Mouse (Mus musculus) kidney, adult 8-10 months (tissue): Measurements from ENCODE around the gene Atp6v0a1.

ENCODE experiments used
- DNase-seq, 2 experiments: peaks; one replicate each; pipeline ENCODE4 v3.0.0; 2022

Gene Atp6v0a1

DNA sequence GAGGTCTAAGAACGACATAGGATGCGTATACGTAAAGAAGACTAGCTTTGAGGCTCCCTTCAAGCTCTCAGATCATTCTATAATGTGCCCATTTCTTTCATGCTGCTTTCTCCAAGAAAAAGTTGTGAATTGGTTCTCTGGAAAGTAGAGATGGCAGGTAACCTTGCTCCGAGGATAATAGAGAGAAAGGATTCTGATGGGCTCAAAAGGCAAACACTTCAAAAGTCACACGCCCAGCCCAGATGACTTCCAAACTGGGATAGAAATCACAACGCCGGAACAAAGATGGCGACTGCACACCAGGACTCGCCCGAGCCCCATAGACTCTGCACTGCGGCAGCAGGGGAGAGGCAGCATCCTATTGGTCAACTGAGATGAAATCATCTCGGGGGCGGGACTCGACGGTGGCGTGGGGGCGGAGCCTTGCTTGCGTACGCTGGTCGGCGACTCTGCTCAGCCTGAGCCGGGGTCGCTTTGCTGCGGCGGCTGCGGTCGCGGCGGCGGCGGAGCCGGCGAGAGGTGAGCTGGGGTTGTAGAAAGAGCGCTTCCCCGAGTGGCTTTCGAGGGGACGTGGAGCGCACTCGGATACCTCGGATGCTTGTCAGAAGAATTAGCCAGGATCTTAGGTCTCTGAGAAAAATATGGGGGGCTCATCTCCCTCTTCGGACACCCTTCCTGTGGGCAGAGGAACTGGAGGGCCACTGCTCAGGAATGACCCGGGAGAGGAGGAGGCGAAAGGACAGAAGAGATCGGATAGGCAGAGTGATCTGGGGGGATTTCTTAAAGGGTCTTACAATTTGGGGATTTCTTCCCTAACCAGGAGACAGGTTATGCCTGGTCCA, at the start of gene Atp6v0a1:
Gene Atp6v0a1 (plus strand): TSS at position 407 of the 842 bp plus-strand sequence.
- DNase-seq = peak; percentile 97 to 98

DNA sequence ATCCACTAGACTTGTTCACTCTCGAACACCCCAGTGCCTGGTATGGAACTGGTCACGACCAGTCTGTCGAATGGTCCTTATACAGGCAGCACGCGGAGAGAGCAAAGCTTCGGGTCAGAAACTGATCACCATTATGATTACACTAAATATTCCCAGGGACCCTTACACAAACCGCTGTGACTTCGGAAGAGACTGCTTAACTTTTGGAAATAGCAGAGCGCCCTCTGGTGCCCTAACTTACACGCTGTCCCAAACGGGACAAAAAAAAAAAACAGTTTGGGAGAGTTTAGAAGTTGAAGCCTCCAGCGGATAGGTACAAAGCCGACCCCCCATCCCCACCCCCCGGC, 49.8 kb upstream of the Atp6v0a1 start:
- DNase-seq = peak in 1 of 2 experiments; percentile 70

DNA sequence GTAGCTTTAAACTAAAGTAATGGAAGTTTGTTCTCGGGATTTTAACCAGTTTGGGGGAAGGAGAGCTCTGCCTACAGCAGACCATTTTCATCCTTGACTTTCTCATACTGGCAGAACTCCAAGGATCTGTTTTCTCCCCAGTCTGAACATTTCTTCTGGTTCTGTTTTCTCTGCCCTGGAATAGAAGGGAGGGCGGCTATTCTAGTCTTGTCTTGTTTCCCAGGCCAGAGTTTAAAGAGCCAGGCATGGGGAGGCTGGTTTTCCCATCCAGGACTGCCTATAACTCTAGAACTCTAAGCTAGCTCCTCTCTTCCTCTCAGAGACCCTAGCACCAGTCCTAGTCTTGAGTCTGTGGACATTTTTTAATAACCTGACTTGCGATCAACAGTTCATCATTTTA, 49.4 kb upstream of the Atp6v0a1 start:
- DNase-seq = no peak

DNA sequence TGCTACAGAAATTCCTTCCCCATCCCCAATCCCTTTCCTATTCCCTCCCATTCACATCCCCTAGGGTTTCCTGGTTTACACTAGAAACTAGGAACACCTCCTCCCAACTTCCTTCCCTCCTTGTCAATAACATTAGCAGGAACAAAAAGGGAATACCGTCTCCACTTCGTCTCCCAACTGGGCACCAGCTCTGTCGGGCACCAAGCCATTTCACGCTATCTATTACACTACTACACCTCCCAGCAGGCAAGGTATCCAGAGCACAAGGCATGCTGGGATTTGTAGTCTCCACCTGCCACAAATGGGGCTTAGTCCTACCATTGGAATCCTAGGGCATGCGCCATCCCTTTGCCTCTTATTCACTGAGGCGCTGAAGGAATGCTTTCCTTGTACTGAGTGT, 48.7 kb upstream of the Atp6v0a1 start:
- DNase-seq = peak; percentile 72 to 77

DNA sequence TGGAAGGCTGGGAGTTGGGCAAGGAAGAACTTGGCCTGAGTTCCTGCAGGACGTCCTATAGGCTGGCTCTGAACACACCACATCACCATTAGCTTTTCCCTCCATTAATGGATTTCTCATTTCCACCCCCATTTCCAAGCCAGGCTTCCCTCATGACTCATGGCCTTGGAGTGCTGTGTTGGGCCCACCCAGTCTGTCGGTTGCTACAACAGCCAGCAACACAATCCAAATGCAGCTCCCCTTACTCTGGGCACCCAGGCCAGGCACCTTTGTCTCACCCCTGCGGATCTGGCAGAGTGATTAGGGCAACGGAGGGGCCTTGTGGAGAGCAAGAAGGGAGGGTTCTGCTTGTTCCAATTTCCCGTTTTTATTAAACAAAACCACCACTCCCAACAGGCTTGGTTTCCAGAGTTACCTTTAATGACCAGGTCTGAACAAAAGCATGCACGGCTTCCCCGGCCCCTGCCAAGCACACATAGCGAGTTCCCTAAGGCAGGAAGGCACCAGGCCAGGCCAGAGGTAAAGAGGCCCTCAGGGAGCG, 46.8 kb upstream of the Atp6v0a1 start:
- no peak for DNase-seq

DNA sequence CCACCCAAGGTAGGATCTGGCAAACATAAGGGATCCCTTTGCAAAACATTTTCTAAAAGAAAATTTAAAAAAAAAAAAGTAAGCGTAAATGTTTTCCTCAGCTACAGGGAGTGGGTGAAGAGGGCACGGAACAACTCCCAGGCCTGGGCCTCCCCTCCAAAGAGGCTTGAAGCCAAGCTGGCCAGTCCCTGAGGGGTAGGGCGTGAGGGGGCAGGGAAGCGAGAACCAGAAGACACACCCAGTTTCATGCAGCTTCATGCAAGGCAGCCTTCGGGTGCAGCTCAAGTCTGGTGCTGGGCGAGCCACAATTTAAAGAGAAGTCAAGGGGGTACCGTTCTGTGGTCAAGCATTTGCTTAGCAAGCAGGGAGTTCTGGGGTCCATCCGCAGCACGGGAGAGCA, 45.6 kb upstream of the Atp6v0a1 start:
- no peak for DNase-seq

DNA sequence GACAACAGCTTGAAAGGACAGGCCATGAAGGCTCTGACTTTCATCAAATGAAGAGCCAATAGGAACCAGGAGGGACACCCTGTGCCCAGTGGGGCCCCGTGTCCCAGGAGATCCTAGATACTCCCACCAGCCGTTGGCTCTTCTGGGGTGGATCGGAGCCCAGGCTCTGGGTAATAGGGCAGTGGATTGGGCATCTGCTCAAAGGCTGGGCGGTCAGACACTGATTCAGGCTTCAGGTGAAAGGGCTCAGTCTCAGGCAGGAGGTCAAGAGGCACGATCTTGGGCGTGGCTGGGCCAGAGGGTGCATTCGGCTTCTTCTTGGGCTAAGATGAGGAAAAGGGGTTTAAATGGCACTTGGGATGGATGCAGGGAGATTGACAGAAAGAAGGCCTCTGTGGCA, 45.1 kb upstream of the Atp6v0a1 start:
- DNase-seq = no peak

DNA sequence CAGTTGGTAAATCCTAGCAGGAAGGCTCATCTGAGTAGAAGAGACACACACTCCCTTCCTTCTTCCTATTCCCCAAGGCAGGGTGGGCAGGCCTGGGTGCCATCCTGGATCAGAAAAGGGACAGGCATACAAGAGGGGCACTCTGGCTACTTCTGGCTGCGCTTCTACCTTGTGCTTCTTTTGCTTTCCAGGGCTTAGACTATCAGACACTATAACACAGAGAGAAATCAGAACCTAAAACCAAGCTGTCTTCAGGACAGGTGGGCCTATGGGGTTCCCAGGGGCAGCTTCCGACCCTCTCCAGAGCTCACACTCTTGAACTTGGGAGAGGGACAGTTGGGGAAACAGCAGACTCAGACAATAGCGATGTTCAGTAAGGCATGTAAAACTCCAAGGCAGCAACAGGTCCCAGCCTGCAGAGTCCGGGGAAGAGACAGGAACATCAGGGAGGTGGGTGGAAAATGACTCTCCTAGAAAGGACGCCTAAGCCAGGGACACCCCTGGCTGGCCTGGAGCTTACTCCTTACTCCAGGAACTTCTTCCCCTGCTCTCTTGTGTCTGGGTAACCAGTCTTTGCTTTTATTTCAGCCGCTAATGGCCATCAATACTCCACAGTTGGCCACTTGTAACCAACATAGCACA, 44.2 kb upstream of the Atp6v0a1 start:
- DNase-seq = no peak

DNA sequence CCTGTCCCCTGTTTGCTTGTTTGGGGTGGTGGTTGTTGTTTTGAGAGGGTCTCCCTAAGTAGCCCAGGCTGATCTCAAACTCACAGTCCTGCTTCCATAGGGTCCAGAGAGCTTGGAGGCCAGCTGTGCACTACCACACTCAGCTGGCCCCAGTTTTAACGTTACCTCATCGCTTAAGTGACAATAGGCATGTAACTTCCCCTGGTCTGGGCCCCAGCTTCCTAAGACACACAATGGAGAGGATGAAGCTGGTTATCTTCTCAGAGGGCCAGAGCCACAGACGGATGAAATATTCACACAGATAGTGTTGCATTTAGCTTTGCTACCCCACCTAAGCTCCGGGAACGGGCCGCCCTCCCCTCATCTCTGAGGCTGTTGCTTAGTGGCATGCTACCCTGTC, 43.5 kb upstream of the Atp6v0a1 start:
- DNase-seq = no peak

DNA sequence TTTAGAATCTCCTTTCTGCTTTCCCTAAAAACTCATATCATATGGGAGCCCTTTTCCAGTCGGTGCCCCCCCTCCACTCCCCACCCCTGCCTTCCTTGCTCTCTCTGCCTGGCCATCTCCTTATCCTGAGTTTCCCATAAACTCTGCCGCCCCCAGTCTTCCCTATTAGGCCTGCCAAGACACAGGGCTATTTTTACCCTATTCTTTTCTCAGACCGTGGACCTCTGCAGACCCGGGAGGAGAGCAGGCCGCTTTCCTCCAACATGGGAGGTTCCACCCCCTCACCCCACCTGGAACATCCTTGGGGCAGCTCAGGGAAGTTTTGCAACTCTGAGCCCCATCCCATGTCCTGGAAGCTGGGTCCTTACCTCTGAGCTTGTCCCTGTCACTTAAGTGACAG, 41.9 kb upstream of the Atp6v0a1 start:
- DNase-seq = no peak

DNA sequence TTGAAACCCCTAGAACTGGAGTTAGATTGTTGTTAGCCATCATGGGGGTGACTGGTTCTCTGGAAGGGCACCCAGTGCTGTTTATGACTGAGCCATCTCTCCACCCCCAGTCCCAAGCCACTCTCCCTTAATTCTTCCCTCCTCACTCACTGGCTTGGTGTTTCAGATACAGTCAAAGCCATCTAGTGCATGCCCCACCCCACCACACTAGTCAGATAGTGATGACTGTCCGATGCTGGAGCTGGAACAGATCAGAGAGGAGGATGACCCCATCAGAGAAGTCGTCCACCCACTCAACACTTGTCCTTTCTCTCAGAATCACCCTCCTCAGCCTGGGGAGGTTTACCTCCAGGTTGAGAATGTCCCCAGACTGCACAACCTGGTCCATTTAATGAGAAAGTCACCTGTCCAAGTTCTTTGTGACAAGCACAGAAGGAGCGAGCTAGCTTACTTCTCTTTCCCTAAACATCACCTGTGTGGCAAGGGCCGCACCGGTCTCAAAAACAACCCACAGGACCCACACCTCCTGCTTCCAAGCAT, 41.3 kb upstream of the Atp6v0a1 start:
- DNase-seq = no peak

DNA sequence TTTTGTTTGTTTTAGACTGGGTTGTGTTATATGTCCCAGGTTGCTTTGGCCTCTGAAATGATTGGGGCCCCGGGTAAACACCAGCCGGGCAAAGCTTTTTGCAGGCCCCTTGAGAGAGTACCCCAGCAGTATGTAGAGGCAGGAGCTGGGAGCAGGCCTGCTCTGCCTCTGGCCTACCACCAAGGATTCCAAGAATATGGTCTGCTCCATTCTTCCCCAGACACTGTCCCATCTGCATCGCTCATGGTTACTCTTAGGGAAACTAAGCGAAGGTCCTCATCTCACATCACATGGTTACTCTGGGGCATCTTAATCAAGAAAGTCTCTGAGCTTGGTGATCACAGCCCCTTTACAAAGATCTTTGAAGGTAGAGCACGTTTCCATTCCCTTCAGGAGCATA, 40.8 kb upstream of the Atp6v0a1 start:
- DNase-seq = no peak

DNA sequence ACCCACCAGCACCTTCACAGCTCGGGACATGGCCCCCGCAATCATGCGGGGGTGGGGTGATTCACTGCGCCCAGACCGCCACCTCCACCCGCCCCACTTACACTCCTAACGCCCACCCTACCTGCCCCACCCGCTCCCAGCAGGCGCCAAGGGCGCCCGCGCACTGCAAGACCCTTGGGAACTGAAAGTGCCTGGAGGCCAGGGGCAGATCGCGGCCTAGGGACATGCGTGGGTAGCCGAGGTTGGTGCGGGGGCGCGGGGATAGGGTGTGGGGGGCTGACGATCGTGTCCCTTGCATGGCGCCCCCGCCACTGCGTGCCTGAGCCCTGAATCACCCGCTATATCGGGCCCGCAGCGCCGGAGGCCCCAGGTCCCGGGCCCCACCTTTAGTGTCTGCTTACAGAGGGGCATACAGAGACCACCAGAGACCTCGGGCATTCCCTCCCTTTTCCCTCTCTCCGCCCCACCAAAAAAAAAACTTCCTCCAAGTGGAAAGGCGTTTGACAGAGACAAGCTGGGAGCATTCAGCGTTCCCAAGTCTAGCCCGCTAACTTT, 40.0 kb upstream of the Atp6v0a1 start:
- no peak for DNase-seq

DNA sequence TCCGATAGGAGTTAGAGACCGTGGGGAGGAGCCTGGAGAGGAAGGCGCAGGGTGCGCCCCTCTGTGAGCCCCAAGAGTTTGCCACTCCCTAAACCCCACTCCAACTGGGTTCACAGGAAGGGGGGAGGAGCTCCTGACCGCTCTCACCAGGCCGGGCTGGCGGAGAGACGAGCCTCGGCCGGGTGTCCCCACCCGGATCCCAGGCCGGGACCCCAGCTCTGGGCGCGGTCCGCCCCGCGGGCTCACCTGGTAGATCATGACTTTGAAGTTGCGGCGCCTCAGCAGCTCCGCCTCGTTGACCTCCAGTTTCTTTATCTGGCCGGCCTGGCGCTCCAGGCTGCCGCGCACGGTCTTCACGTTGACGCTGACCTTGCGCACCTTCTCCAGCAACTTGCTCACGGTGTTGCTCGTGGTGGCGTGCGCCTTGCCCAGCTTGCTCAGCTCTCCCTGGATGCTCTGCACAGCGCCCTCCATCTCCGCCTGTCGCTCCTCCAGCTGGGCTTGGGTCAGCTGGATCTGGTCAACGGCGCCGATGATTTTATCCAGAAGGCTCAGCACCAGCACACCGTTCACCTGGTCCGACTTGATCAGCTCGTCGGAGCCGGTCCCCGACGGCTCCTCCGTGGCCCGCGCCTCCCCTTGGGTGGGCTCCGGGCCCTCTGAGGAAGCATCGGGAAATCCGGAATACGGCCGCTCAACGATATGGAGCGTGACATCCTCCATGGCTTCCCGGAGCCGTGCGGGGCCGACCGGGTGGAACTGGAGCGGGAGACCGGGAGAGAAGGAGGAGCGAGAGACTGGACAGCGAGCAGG, 39.3 kb upstream of the Atp6v0a1 start:
- peak; percentile 34 to 42 for DNase-seq

DNA sequence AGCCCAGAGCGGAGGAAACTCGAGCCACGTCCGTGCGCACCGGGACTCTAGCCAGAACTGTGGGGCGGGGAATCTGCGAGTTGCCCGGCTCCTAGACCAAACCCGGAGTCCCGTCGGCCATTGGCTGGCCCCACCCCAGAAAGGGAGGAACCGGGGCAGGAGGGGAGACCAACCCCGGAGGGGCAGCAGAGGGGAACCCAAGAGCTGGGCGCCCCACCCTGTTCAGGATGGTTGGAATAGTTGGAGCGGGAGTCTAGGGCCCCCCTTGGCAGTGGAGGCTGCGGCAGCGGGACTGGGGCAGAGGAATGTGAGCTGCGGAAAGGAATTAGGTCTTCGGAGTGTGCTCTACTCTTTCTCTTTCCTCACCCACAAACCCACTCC, 38.7 kb upstream of the Atp6v0a1 start, which contains the start of gene Cavin1:
Gene Cavin1 (minus strand): TSS at position 331 of the 381 bp plus-strand sequence.
- DNase-seq = peak; percentile 91 to 94

DNA sequence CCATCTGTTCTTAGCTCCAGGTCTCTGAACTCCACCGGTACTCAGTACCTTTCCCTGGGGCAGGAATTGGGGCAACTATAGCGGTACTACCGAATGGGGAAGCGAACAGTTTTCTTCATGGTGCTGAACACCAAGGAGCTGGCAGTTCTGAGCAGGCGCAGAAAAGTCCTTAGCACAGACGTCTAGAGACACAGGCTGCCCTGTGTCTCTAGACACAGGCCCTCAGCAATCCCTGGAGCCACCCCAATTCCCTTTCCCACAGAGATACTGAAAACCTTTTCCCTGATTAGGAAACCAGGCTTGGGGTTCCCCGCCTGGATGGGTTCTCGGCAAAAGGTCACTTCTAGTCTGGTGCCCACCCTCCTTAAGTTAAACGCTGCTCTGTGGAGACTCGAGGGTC, 37.8 kb upstream of the Atp6v0a1 start:
- DNase-seq = no peak

DNA sequence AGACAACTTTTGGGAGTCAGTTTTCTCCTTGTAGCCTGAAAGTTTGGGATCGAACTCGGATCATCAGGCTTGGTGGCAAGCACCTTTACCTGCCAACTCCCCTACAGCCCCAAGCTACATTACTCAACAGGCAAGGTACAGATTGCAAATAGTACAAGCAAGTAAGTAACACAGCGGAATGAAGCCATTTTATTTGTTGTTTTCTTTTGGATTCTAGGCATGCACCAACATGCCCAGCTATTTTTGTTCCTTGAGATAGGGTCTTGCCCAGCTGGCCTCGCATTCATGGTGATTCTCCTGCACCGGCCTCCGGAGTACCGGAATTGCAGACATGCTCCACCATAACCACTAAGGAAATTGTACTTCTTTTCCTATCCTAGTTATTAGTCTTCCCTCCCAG, 36.0 kb upstream of the Atp6v0a1 start:
- DNase-seq = no peak

DNA sequence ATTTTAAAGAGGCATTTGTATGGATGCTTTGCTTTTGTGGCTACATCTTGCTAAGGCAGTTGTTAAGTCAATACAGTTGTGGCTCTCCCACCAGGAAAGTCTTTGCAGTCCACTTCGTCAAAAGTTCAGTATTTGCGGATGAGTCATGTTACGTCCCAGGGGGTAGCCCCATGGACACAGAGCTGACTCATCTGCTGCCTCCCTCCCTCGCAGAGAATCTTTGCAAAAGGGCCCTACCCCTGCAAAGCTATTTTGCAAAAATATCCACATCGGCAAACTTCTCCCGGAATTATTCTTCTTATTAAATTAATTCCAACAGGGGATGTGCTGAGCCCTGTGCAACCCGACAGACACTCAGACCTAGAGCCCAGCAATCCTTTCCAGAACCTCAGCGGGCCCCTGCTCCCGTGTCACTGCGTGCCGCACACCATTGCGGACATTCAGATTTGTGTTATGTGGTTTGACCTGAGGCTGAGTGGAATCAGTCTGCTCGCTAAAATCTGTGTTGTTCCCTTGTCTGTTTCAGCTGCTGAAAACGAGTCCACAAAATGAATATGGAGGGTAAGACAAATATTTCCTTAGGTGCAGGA, 34.8 kb upstream of the Atp6v0a1 start:
- no peak for DNase-seq

DNA sequence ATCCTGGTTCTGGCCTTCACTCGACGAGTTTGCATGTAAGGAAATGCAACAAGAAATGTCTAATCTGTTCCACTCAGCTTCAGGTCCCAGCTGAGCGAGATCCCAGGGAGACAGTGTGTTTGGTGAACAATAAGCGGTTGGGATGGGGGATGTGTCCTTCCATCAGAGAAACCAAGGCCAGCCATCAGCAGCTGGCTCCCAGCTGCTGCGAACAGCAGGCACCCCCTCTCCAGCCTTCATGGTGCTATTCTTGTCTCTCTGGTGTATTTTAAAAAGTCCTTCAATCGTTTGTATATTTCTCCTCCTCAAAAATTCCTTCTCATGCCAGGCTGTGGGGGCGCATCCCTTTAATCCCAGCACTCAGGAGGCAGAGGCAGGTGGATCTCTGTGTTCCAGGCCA, 34.0 kb upstream of the Atp6v0a1 start:
- DNase-seq = no peak

DNA sequence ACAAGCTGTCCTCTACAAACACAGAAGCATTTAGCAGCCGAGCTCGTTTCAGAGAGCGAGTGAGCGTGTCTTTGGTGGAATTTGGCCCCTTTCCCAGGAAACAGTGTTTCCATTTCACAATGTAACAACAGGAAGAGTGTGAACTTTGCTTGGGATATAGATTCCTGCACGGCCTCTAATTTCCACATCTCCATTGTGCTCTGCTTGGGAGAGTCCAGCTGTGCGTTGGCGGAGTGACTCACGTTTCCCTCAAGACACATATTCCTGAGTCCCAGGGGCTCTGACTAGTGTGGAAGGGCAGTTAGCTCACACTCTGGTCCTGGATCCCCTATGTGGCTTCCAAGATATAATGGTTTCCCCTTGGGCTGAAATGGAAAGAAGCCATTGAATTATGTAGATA, 29.4 kb upstream of the Atp6v0a1 start:
- no peak for DNase-seq

DNA sequence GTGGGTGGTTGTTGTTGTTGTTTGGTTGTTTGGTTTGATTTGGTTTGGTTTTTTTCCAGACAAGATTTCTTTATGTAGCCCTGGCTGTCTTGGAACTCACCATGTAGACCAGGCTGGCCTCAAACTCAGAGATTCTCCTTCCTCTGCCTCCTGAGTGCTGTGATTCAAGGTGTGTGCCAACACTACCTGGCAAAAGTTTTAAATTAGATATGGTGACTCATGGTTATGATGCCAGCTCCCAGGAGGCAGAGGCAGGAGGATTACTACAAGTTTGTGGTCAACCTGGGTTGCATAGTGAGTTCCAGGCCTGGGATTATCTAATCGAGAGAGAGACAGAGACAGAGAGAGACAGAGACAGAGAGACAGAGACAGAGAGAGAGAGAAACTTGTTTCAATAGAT, 28.8 kb upstream of the Atp6v0a1 start:
- DNase-seq = no peak

DNA sequence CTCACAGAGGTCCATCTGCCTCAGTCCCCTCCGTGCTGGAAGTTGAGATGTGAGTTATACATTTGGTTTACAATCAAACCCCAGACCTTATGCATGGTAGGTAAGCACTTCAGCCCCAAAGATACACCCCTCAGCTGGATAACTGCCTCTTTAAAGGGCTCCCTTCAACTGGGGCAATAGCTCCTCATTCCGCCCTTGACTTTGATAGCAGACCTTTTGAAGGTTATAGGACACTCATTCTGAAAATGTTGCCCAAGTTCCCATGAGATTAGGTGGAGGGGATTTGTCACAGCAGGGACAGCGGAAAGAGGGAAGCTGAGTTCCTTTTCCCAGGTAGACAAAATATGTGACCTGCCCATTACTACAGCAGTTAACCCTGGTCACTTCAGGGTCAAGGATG, 28.0 kb upstream of the Atp6v0a1 start:
- no peak for DNase-seq
